In the genomic region with DNA sequence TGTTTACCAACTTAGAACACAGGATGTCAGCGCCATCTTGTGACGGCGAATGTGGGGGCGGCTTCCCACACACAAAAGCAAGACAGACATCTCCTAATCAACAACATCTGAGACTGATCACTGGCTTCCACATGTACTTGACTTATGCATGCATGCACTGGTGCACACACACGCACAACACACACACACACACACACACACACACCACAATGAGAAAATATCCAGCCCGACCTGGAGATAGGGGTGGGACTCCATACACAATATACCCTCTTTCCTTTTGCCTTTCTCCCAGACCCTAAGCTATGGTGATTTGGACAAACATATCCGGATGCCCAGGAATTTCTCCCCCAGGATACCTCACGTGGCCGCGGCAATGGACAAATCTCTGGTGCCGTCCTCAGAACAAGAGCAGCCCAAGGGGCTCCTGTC, we compare ENCODE assay signal across 7 mouse cellular contexts. TPM values are rescaled to one million over a fixed set of nuclear protein-coding genes. Genes with fewer than 3 reads are reported as not detected.
DNase-seq lines count a peak whose midpoint lies in the region; ATAC-seq lines count a peak whose summit lies in the region.

No protein-coding gene starts in this region.

- no peaks in the 10 kb centered on the region for H3K9me3 ChIP-seq in heart, embryonic 13.5 days

- no peak for ATAC-seq in heart, embryonic 13.5 days (ENCODE audit: extremely low read depth, insufficient number of reproducible peaks, low FRiP score, low TSS enrichment)

- WGBS in heart, embryonic 13.5 days = 35% methylated on average over 11 of the region's 11 CpGs
- WGBS in macrophage (ENCODE audit: missing documents) = 41% methylated on average over 11 of the region's 11 CpGs

- H3K27me3 ChIP-seq in heart, embryonic 13.5 days (replicated peaks) = no peaks in the 10 kb centered on the region

- peak; percentile 26 for DNase-seq in Muller cell, postnatal 12 days (ENCODE audit: inconsistent ontology term)
- DNase-seq in cerebellum, adult 9-11 months = peak; percentile 52
- DNase-seq in kidney, postnatal 10 days = peak; percentile 53
- DNase-seq in spleen, postnatal 4 days (ENCODE audit: low spot score in 2 of 2) = peak; percentile 32 to 68
- DNase-seq in urinary bladder, postnatal 25 days (ENCODE audit: low spot score) = no peak

- H3K9ac ChIP-seq in heart, embryonic 13.5 days = peak overlapping the region; percentile 65

- peak overlapping the region; percentile 56 for H3K4me2 ChIP-seq in heart, embryonic 13.5 days

- H3K36me3 ChIP-seq in heart, embryonic 13.5 days = no peaks in the 10 kb centered on the region
- no peaks in the 10 kb centered on the region for H3K36me3 ChIP-seq in macrophage (ENCODE audit: inconsistent target)

- peak overlapping the region; percentile 75 for H3K27ac ChIP-seq in heart, embryonic 13.5 days (replicated peaks)
- H3K27ac ChIP-seq in macrophage = peak overlapping the region; percentile 15; the same call in 1 of the 2 replicates

- H3K4me1 ChIP-seq in heart, embryonic 13.5 days = peaks cover 20% of the 10 kb centered on the region

- H3K79me2 ChIP-seq in macrophage (ENCODE audit: inconsistent target) = peaks cover 16% of the 10 kb centered on the region

- H3K4me3 ChIP-seq in heart, embryonic 13.5 days = peak overlapping the region; percentile 28
- H3K4me3 ChIP-seq in macrophage (ENCODE audit: inconsistent target) = no peak overlapping the region

RNA-seq across cellular contexts. Expression of gene Dcaf7, which starts 3.2 kb away (rescaled TPM):
- 43.0 and 43.8 TPM in 2 replicates for polyA plus RNA-seq in heart, embryonic 13.5 days (2015; fragmentation: Nextera tagmentation; extraction: Ambion mirVana)
- 10 to 100 TPM in 25 of 26 experiments, 1 to 10 TPM in 1; 9.8 to 41.9 (median 24.5) TPM for total RNA-seq in macrophage (2018; cell fraction: chromatin; rRNA removed)
- 10 to 100 TPM; 48.4 to 85.7 (median 63.7) TPM for total RNA-seq in macrophage (2018; cell fraction: cytosol; rRNA removed)
- total RNA-seq in macrophage (2018; cell fraction: nucleus; rRNA removed) = 10 to 100 TPM; 27.4 to 89.8 (median 55.4) TPM
- 33.8 to 64.7 TPM (median 48.5 TPM) in 3 replicates for polyA plus RNA-seq in macrophage (2018)

RNA-seq across cellular contexts. Expression of gene Kcnh6, which starts 25.6 kb away (rescaled TPM):
- polyA plus RNA-seq in heart, embryonic 13.5 days (2015; fragmentation: Nextera tagmentation; extraction: Ambion mirVana) = 0.13 and 0.17 TPM in 2 replicates
- not detected for total RNA-seq in macrophage (2018; cell fraction: chromatin; rRNA removed)
- not detected for total RNA-seq in macrophage (2018; cell fraction: cytosol; rRNA removed)
- total RNA-seq in macrophage (2018; cell fraction: nucleus; rRNA removed) = not detected
- not detected in 3 replicates for polyA plus RNA-seq in macrophage (2018)

RNA-seq across cellular contexts. Expression of gene Taco1, which starts 32.4 kb away (rescaled TPM):
- 9.0 and 11.0 TPM in 2 replicates for polyA plus RNA-seq in heart, embryonic 13.5 days (2015; fragmentation: Nextera tagmentation; extraction: Ambion mirVana)
- total RNA-seq in macrophage (2018; cell fraction: chromatin; rRNA removed) = 1 to 10 TPM; 1.9 to 8.9 (median 4.9) TPM
- total RNA-seq in macrophage (2018; cell fraction: cytosol; rRNA removed) = 10 to 100 TPM in 11 of 26 experiments, 1 to 10 TPM in 15; 2.5 to 14.2 (median 9.2) TPM
- total RNA-seq in macrophage (2018; cell fraction: nucleus; rRNA removed) = 10 to 100 TPM in 2 of 26 experiments, 1 to 10 TPM in 24; 2.4 to 11.2 (median 5.4) TPM
- polyA plus RNA-seq in macrophage (2018) = 9.9 to 15.0 TPM (median 13.6 TPM) in 3 replicates

RNA-seq across cellular contexts. Expression of gene Ace3, which starts 39.0 kb away (rescaled TPM):
- polyA plus RNA-seq in heart, embryonic 13.5 days (2015; fragmentation: Nextera tagmentation; extraction: Ambion mirVana) = not detected in 2 replicates
- total RNA-seq in macrophage (2018; cell fraction: chromatin; rRNA removed) = not detected
- total RNA-seq in macrophage (2018; cell fraction: cytosol; rRNA removed) = not detected
- total RNA-seq in macrophage (2018; cell fraction: nucleus; rRNA removed) = not detected
- polyA plus RNA-seq in macrophage (2018) = not detected in 3 replicates

RNA-seq across cellular contexts. Expression of gene Map3k3, which starts 50.9 kb away (rescaled TPM):
- 20.5 and 21.3 TPM in 2 replicates for polyA plus RNA-seq in heart, embryonic 13.5 days (2015; fragmentation: Nextera tagmentation; extraction: Ambion mirVana)
- total RNA-seq in macrophage (2018; cell fraction: chromatin; rRNA removed) = 100 to 1,000 TPM in 18 of 26 experiments, 10 to 100 TPM in 8; 57.7 to 179 (median 131) TPM
- 10 to 100 TPM; 43.2 to 66.4 (median 60.0) TPM for total RNA-seq in macrophage (2018; cell fraction: cytosol; rRNA removed)
- total RNA-seq in macrophage (2018; cell fraction: nucleus; rRNA removed) = 100 to 1,000 TPM in 8 of 26 experiments, 10 to 100 TPM in 18; 44.3 to 138 (median 89.0) TPM
- 47.7 to 51.9 TPM (median 49.8 TPM) in 3 replicates for polyA plus RNA-seq in macrophage (2018)
